Mouse (Mus musculus) gastrocnemius, postnatal 14 days (tissue): ENCODE measurements around the gene Trip6. TPM values are rescaled to one million over a fixed set of nuclear protein-coding genes. Genes with fewer than 3 reads are reported as not detected.
A peak's percentile ranks its signal among the peaks of the same experiment; 100 is the strongest.

Experiments
- DNase-seq: peaks from one replicate; pipeline ENCODE4 v3.0.0; 2021; ENCODE audit warnings: mixed read lengths
- intact Hi-C: fragments of 180-260 bp; cut with DNase I; formaldehyde crosslinking; loops from one replicate; pipeline ENCODE4 v1.15.1; 2025; ENCODE audit warnings: low total_unique reads
- long read RNA-seq, 2 experiments: library from polyadenylated mRNA; stranded (forward); transcript quantifications; one replicate each; pipeline ENCODE4 v2.0.0; 2021
- total RNA-seq, 2 experiments: library from RNA; stranded (reverse); gene quantifications; 2 replicates each; pipeline ENCODE4 v1.2.3; 2021

Trip6 gene
- total RNA-seq: 1 to 10 TPM; 7.9 to 9.6 TPM
- long read RNA-seq, experiment 1, transcript Trip6-201 (9 exons, 2,168 nt): major isoform, 11 of 12 reads
- long read RNA-seq, experiment 1, partial matches to known transcripts: 1 of 12 reads
- long read RNA-seq, experiment 1, other reads (novel, unspliced or antisense): 0 of 12 reads
- long read RNA-seq, experiment 2, transcript Trip6-201 (9 exons, 2,168 nt): major isoform, 8 of 10 reads
- long read RNA-seq, experiment 2, partial matches to known transcripts: 1 of 10 reads
- long read RNA-seq, experiment 2, other reads (novel, unspliced or antisense): 1 of 10 reads

GRCm38 (mm10) chr5:137314193-137315083 lies at the start of gene Trip6:
Gene Trip6 (minus strand): TSS chr5:137314404.
- intact Hi-C loops: no loop called here
- peak; percentile 92 for DNase-seq

- DNase-seq: no peak
- intact Hi-C loops: no loop called here
Observed at GRCm38 (mm10) chr5:137358382-137358781, 44.2 kb upstream of the Trip6 start.

- DNase-seq: no peak
- intact Hi-C loops: no loop called here
Observed at GRCm38 (mm10) chr5:137354091-137354490, 39.9 kb upstream of the Trip6 start.

- intact Hi-C loops: no loop called here
- DNase-seq: peak; percentile 33
Observed at GRCm38 (mm10) chr5:137352011-137352975, 38.1 kb upstream of the Trip6 start.

GRCm38 (mm10) chr5:137351394-137351793 lies 37.2 kb upstream of the Trip6 start:
- intact Hi-C loops: no loop called here

GRCm38 (mm10) chr5:137351058-137351380 lies 36.8 kb upstream of the Trip6 start:
- no peak for DNase-seq
- intact Hi-C loops: no loop called here

More at GRCm38 (mm10) chr5:137351394-137351793, 37.2 kb upstream of the Trip6 start:
- no peak for DNase-seq

- intact Hi-C loops: no loop called here
- DNase-seq: no peak
Observed at GRCm38 (mm10) chr5:137350205-137351057, 36.2 kb upstream of the Trip6 start.

GRCm38 (mm10) chr5:137349384-137350204 lies 35.4 kb upstream of the Trip6 start, which contains the start of gene Ephb4:
Gene Ephb4 (plus strand): TSS chr5:137350109.
- intact Hi-C loops: no loop called here
- DNase-seq: peak; percentile 94

- intact Hi-C loops: no loop called here
Observed at GRCm38 (mm10) chr5:137348482-137349383, 34.5 kb upstream of the Trip6 start.

GRCm38 (mm10) chr5:137347856-137348255 lies 33.7 kb upstream of the Trip6 start:
- intact Hi-C loops: no loop called here
- DNase-seq: no peak

More at GRCm38 (mm10) chr5:137348482-137349383, 34.5 kb upstream of the Trip6 start:
- DNase-seq: peak; percentile 65

- DNase-seq: no peak
- intact Hi-C loops: no loop called here
Observed at GRCm38 (mm10) chr5:137346983-137347382, 32.8 kb upstream of the Trip6 start.

- intact Hi-C loops: no loop called here
- DNase-seq: no peak
Observed at GRCm38 (mm10) chr5:137346388-137346787, 32.2 kb upstream of the Trip6 start.

GRCm38 (mm10) chr5:137345821-137346220 lies 31.6 kb upstream of the Trip6 start:
- intact Hi-C loops: no loop called here
- no peak for DNase-seq

GRCm38 (mm10) chr5:137343869-137344268 lies 29.7 kb upstream of the Trip6 start:
- intact Hi-C loops: no loop called here
- DNase-seq: no peak

- intact Hi-C loops: no loop called here
- DNase-seq: no peak
Observed at GRCm38 (mm10) chr5:137343412-137343811, 29.2 kb upstream of the Trip6 start.

- intact Hi-C loops: no loop called here
- no peak for DNase-seq
Observed at GRCm38 (mm10) chr5:137342407-137343012, 28.3 kb upstream of the Trip6 start.
